Mouse (Mus musculus) hindlimb bud, embryonic 11.5 days (tissue): ENCODE measurements around the gene Trcg1.

ENCODE experiments used
- DNase-seq: peaks from one replicate; pipeline ENCODE4 v3.0.0-alpha.2; 2012; ENCODE audit warnings: low read depth, low spot score; ENCODE audit errors: extremely low spot score

Gene Trcg1

DNA sequence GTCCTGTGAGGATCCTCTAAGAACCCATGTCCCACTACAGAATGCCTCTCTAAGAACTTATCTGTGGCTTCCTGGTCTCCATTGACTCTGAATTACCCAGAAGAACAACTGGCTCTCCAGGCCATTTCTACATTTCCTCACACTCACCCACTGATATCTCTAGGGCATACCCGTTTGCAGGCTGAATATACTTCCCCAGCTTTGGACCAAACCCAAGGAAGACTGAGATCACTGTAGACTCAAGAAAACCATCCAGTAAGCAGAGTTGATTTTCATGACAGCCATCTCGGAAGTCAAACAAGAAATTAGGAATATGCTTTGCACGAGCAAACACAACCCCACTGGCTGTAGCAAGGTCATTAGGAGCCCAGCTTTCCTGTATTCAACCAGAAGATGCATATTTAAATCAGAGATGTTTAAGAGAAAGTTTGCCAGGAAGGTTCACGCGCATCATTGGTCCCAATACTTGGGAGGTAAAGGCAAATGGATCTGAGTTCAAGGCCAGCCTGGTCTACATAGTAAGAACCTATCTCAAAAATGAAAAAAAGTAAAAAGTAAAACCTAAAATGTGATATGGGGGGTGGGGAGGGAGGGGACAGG is 3.9 kb upstream of the Trcg1 start:
- DNase-seq = no peak

DNA sequence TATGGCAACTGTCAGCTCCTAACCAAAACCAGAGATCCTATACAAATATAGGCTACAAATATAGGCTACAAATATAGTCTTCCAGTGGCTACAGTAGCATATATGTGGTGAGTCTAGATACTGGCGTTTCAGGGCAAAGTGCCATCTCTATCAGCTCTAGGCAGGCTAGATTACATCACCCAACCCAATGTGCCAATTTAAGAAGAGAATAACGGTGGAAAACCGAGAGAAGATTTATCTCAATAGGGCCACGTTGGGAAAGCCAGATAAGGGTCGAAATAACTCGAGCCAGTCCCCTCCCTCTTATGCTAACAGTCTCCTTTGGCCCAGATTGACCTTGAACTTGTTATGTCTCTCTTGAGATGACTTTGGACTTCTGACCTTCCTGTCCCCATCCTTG is 3.2 kb upstream of the Trcg1 start:
- no peak for DNase-seq

DNA sequence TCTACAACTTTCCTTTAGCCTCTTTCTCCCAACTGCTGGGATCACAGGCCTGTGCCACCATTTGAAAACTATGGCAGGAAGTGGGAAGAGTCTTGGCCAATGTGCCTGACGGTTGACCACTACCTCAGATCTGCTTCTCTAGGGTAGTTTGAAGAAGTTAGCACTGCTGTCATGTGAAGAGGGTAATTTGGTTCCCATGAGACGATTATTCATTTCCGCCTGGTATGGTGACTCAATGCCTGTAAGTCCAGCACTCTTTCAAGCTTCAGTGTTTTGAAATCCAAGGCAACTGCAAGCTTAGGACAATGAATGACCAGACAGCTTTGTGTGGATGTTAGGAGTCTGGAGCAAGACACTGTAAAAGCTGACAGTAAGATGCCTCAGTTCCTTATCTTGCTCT is 2.6 kb upstream of the Trcg1 start:
- DNase-seq = no peak

DNA sequence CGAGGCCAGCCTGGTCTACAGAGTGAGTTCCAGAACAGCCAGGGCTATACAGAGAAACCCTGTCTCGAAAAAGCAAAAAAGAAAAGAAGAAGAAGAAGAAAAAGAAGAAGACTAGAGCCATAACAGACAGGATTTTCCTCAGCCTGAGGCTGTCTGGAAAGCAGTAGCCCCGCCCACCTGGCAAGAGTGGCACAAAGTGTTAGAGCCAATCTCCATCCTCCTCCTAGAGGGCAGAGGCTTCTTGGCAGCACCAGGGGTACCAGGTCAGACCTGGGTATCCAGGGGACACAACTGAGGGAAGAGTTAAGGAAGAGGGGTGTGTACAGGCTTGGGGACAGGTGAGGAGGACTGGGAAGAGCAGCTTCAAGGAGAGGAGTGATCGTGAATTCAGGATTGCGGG is 1.3 kb downstream of the Trcg1 start:
- DNase-seq = no peak

DNA sequence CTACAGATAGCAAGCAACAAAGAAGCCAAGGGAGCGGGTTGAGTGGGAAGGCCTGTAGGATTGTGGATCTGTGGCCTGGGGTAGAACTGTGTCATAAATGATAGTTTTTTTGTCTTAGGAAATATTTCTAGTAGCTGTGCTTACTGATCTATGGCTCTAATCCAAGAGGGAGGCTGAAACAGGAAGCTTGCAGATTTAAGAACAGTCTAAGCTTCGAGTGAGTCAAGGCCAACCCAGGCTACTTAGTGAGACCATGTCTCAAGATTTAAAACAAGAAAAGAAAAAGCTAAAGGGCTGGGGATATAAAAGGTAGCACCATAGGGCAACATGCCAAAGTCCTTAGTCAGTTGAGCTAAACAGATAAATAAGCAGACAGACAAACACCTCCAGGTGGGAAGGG is 1.9 kb downstream of the Trcg1 start:
- no peak for DNase-seq

DNA sequence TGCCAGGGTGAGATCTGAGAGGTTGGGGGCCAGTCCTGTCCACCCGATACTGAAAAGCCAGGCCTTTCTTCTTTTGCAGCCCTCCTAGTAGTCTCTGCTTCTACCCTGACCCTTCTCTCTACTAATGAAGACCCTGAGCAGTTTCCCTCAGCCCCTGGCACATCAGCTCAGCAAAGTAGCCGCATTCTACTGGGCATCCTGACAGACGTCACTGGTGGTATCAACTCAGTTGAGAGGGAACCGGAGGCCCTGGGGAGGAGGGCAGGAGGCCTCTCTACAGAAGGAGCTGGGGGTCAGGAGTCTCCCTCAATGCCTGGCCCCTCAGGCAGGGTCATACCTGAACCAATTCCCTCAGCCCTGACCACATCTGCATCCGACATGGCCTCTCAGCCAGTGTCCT is 4.8 kb downstream of the Trcg1 start:
- DNase-seq = no peak

DNA sequence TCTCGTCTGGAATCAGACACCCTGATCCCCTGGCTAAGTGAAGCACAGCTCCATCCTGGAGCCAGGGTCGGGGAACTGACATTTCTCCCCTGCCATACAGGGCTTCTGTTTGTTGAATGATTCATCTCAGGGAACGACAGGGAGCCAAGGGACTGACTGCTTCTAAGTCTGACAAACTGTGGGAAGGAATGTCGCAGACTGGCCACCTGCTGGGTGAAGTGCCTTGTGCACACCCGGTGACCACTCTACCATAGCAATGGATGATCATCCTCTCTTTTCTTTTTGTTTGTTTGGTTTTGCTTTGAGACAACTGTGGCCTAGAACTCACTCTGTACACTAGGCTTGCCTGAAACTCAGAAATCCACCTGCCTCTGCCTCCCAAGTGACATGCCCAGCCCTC is 6.6 kb downstream of the Trcg1 start:
- DNase-seq = no peak

DNA sequence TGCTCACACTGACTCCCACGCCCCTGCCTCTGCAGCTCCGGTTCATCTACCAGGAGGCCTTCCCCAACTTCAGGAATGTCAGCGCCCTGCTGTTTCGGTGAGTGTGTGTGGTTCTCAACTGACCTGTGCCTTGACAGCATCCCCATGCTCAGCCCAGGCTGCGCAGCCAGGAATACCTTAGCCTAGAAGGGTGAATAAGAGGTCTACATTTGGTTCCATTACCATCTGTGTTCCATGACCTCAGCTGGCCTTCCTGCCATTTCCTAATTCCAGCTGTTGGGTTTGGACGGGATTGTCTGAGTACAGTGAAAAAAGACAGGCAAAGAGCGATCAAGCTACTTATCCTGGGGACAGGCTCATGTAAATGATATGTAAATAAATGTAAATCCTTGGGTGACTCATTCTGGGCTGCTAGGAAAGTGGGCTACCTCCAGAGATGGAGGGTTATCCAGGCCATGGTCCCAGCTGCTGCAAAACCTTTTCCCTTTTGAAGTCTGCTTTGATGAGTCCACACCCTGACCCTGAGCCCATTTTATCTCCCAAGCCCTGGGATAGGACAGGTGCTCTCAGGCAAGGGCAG is 7.8 kb downstream of the Trcg1 start:
- DNase-seq = no peak

DNA sequence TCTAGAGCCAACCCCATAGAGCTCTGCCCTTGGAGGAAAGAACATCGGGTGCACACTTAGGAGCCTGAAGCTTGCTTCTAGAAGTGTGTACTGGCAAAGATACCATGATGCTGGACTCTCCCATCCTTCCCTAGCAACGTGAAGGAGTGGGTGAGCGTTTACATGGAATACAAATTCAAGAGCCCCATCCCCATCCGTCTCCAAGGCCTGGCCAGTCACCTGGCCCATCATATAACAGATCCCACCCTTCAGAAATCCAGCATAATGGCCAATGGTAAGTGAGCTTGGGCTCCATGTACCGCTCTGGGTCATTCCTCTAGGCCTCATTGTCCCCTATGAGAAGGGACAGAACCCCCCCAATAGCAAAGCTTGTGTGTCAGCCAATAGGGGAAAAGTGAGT is 10.1 kb downstream of the Trcg1 start:
- no peak for DNase-seq

DNA sequence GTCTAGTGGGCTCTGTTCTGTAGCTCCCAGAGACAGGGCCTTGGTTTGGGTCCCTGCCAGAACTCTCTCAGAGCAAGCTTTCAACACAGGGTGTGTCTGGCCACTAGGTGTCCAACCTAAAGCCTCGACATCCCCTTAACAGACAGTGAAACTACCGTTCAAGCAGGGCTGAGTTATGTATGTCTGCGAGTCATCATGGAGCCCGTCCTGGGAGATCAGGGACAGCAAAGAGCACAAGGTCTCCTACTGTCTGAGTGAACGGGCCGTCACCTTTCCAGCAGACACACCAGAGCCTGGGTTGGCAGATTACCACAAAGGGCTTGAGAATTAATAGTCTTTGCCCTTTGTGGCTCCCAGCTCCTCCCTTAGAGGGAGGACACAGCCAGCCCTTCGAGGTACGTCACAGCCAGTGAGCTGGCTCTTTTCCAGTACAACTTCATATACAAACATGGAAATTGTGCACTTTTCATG is 10.9 kb downstream of the Trcg1 start:
- no peak for DNase-seq

DNA sequence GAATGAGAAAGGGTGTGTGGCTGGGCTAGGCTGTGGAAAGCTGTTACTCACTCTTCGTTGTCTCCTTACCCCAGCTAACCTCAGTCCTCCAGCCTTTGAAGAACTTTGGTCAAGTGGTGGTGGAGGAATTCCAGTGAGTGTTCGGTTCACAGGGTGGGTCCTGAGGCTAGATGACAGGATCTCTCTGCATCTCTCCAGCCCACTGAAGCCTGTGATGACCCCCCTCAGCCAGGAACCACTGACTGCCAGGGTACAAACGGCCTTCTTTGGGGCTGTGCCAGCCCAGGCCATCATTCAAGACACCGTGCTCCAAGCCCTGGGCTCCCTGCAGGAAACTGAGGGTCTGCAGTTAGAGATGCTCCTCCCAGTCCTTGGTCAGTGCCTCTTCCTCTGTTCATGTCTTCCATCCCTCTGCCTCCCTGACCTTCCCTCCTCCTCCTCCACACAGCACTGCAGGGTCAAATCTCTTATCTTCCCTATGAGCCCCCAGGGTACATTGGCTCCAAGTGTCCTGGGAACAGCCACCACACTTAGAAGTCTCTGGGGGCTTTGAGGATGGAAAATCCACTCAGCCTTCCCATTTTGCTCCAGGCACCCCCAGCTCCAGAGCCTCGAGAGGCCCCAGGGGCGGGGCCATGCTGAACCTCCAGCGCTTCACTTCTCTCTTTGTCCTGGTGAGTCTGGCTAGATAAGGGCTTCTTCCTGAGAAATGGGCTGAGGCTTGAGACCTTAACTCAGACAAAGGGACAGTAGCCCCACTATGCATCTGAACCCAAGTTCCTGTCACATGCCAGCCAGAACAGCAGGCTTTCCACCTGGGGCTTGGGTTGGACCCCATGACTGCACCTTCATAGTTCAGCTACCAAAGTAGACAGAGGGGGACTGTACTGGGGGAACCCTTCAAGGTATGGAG is 11.9 kb downstream of the Trcg1 start:
- no peak for DNase-seq

DNA sequence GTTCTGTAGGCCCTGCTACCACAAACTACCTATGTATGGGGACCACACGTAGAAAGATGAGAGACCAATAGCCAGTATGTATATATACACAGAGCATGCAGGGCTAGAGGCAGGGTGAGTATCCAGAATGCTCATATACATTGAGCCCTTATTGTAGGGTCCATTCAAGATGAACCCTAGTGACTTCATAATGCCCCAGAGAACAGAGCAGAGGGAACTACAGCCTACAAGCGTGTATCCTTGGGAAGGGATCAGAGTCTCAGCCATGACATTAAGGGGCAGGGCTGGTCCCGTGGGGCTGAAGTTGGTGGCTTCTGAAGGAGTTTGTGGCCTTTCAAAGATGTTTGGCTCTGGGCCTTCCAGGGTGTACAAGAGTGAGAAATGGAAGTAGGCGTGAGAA is 13.7 kb downstream of the Trcg1 start:
- DNase-seq = no peak

DNA sequence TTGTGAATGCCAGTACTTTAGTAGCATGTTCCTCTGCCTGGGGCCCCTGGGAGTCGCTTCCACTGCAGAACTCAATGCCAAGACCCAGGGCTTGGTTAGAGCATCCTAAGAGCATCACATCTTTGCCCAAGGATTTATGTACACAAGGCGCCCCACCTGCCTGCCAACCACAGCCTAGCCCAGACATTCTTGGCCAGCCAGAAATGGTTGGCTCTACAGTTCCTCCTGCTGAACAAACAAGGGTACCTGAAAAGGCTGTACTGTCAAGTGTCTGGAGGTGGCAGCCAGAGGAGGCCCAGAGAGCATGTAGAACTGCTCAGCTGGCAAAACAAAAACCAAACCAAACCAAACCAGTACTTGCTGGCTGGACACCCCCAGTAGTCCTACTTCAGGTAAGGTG is 14.8 kb downstream of the Trcg1 start:
- DNase-seq = no peak

DNA sequence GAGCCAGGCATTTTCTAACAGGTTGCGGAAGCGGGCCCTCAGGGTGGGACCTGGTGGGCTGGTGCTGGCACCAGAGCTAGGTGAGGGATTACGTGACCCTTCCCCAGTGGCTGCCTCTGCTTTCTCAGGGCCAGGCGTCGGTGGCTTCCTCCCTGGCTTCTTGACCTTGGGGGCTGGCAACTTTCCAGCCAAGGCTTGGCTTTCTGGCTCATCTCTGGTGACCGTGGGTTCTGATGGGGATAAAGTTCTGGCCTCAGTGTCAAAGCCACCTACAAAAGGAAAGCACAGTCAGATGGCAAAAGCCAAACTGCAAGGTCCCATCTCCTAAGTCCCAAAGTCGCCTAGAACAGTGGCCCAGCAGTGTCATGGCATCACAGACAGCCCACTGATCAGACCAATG is 17.7 kb downstream of the Trcg1 start:
- no peak for DNase-seq

DNA sequence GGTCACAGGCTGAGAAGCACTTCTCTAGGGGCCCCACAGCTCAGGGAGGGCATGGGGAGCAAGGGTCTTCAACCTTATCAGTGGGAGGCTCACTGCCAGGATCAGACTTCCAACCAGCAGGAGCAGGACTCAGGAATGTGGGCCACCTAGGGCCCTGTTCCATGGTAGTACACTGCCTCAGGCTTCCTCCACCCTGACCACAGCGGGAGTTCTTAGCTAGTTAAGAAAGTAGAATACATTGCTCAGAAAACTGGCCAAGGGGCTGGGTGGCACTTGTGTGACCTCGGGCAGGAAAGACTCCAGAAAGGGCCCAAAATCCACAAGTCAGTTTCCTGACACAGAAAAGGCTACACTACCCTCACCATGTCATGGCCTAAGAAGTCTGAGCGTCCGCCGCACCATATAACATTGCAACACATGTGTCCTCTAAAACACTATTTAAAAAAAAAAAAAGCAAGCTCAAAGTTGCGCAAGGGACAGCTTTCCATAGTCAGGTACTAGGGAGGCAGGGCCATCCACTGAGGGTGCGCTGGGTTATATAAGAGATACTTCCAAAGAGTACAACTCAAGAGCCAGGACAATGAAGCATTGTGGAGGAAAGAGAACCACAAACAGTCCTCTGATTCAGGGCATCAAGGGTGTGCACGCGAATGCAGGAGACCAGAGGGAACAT is 18.6 kb downstream of the Trcg1 start:
- DNase-seq = no peak

DNA sequence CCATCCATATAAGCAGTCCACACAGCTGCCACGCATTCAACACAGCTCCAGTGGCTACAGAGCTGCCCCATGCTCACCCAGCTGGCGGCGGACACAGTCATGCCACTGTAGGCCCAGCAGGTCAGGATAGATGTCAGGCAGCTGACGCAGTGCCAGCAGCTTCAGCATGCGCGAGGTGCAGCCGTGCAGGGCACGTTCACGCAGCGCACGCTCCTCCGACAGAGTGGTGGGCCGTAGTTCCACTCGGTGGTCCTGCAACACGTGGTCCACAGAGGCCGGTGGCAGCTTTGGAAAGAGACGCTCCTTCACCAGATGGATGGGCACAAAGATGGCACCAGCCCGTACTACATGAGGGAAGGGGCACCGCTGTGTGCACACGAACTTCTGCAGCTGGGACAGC is 20.0 kb downstream of the Trcg1 start:
- no peak for DNase-seq

DNA sequence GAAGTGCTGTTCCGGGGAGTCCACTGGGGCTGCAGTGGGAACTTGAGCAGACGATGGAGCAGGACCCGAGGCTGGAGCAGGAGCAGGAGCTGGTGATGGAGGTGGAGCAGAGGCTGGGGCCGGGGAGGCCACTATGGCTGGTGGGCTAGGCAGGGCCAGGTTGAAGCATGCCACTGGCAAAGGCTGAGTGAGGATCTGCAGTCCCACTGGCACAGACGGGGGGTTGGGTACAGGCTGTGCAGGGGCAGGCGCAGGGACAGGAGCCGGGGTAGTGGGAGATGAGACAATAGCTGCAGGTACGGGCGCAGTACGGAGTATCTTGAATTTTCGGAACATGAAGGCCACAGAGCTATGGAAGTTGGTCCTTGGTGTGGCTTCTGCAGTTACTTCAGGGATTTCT is 20.5 kb downstream of the Trcg1 start:
- no peak for DNase-seq

DNA sequence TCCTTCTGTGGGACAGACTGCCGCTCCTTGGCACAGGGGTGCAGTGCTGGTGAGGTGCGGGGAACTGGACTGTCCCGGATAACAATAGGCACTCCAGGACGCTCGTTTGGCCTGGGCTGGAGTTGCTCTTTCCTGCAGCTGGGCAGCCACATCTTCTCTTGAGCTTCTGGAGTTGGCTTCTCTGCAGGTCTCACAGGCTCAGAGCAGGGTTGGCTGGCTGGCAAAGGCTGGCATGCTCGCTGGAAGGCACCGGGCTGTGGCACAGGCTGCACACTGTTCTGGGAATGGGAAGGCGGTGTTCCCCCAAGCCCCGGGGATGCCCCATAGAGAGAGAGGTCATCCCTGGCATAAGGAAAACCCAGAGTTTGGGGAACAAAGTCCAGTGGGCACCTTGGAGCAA is 21.3 kb downstream of the Trcg1 start:
- DNase-seq = no peak

DNA sequence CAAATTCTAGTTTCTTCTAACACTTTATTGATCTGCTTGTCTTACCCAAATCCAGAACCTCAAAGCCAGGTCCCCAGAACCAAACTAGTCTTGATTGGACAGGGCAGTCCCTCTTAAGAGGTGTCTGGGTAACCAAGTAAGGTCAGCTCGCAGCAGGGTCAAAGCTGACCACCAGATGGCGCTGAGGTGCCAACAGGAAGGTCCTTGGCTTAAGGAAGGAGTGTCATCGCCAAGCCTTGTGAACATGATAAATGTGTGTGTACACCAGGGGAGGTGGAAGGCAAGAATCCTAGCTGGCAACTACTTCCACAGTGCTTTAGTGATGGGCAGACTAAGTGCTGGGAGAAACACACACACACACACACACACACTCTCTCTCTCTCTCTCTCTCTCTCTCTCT is 23.4 kb downstream of the Trcg1 start:
- DNase-seq = peak; percentile 85

DNA sequence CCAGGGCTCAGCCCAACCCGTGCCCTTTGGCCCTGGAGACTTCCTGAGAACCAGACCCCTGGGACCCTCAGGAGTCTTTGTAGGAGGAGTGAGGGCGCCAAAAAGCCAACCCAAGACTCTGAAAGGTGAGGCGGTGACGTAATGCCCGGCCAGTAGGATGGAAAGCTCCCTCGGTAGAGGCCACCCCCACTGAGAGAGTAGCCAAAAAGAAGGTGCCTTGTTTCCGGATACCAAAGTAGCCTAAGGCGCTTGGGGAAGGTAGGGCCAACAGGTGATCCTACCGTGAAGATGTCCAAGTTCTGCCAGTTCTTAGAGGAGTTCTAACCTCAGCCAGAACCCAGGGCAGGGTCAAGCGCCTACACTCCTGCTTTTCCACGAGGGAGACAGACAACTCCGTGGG is 24.6 kb downstream of the Trcg1 start:
- no peak for DNase-seq

DNA sequence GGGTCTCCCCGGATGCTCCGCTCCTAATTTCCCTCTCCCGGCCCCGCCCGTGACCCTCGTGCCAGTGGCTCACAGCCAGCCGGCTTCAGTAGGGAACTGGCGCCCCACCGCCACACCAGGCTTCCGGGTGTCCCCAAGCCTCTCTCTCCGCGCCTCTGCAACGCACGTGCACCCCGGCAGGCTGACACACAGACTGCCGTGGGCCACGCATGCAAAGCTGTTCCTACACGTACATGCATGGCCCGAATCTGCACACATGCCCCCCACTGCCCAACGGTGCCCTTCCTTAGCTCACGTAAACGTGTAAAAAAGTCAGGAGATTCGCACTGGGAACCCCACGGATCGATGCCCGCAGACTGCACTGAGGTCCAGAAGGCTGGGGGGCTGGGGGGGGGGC is 25.2 kb downstream of the Trcg1 start:
- DNase-seq = no peak
